In the genomic region with DNA sequence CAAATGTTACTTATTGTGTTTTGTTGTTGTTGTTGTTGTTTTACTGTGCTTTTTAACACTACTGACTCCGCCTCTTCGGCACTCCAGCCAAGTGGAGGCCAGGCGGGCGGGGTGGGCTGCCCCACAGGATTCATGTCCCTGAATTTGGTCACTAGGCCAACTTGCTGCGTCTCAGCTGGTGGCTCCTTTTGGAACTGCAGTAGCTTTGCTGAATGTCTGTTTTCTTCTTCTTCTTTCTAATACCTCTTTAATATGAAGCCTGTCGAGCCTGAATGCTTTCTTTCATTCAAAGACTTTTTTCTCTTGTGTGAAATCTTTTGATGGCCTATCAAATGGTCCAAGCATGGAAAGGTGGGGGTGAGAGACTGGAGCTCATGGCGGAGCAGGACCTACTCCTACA, we compare ENCODE assay signal across 20 mouse cellular contexts.
A peak's percentile ranks its signal among the peaks of the same experiment; 100 is the strongest.
DNase-seq lines count a peak whose midpoint lies in the region; ATAC-seq and TF ChIP-seq lines count a peak whose summit lies in the region.
"Had no signal": no experiment of that assay in that cellular context is flagged by ENCODE, and none has a peak within 500 bp of the region (broad histone marks: within the 10 kb centered on the region; RNA-seq: fewer than 3 reads in every experiment).

No protein-coding gene starts in this region.

- WGBS in midbrain, embryonic 11.5 days, result 78% methylated on average over 7 of the region's 7 CpGs
- 84% methylated on average over 7 of the region's 7 CpGs for WGBS in midbrain, embryonic 10.5 days

- H3K9me3 ChIP-seq in midbrain, embryonic 11.5 days (ENCODE audit: control insufficient read depth, low read length), result no peaks in the 10 kb centered on the region; the same call in 1 of the 2 replicates
- no peaks in the 10 kb centered on the region; the same call in 1 of the 2 replicates for H3K9me3 ChIP-seq in midbrain, embryonic 10.5 days (replicated peaks)
- H3K9me3 ChIP-seq: forebrain, embryonic 13.5 days; hindbrain, embryonic 12.5 days had no signal

- H3K4me1 ChIP-seq in midbrain, embryonic 11.5 days (ENCODE audit: control insufficient read depth, insufficient read depth, low read length), result no peaks in the 10 kb centered on the region
- no peaks in the 10 kb centered on the region for H3K4me1 ChIP-seq in midbrain, embryonic 10.5 days
- H3K4me1 ChIP-seq: forebrain, embryonic 10.5 days; hindbrain, embryonic 12.5 days had no signal

- intact Hi-C loops in gastrocnemius, adult 2 months (cut with DNase I), result no loop called here

- H3K27ac ChIP-seq in gastrocnemius, adult 2 months, result no peak overlapping the region
- H3K27ac ChIP-seq in layer of hippocampus, adult 2 months, result no peak overlapping the region
- H3K27ac ChIP-seq in midbrain, embryonic 11.5 days (ENCODE audit: low read depth, low read length), result no peak overlapping the region
- H3K27ac ChIP-seq in midbrain, embryonic 10.5 days (replicated peaks), result no peak overlapping the region
- H3K27ac ChIP-seq: forebrain, embryonic 10.5 days; forebrain, embryonic 13.5 days; hindbrain, embryonic 12.5 days had no signal

- 0 out of 2 replicates have a peak, but pooled peaks have one; percentile 1 for TF ChIP-seq CTCF in gastrocnemius, adult 2 months (IDR thresholded peaks at IDR 0.05)
- peak; percentile 54 for TF ChIP-seq CTCF in layer of hippocampus, adult 2 months (conservative IDR thresholded peaks at IDR 0.05)

- no peaks in the 10 kb centered on the region for H3K36me3 ChIP-seq in midbrain, embryonic 11.5 days (ENCODE audit: control insufficient read depth, insufficient read depth, low read length)
- H3K36me3 ChIP-seq in midbrain, embryonic 10.5 days, result peaks cover 24% of the 10 kb centered on the region

- no peak for DNase-seq in gastrocnemius, adult 2 months
- no peak for DNase-seq in gastrocnemius, adult 8-10 months (ENCODE audit: low spot score in 2 of 2)
- DNase-seq in layer of hippocampus, adult 2 months (ENCODE audit: low spot score in 2 of 2), result no peak
- DNase-seq in layer of hippocampus, adult 8-10 months (ENCODE audit: low spot score in 2 of 2), result no peak
- DNase-seq in midbrain, embryonic 11.5 days (ENCODE audit: low spot score, missing footprints), result peak; percentile 81
- no peak for DNase-seq in midbrain, embryonic 10.5 days (ENCODE audit: low spot score)
- DNase-seq: adrenal gland, postnatal 10 days; adrenal gland, postnatal 36 days; cerebellum, adult 18-20 months; cerebellum, adult 9-10 months; cerebellum, postnatal 14 days; gastrocnemius, postnatal 25 days; heart, adult 18-20 months had no signal

- no peak for ATAC-seq in midbrain, embryonic 11.5 days (ENCODE audit: low FRiP score)
- ATAC-seq: forebrain, embryonic 13.5 days; forebrain, embryonic 16.5 days; hindbrain, embryonic 16.5 days; inflammation-experienced regulatory T-cells, adult 6 months had no signal

- no peak overlapping the region for H3K4me2 ChIP-seq in midbrain, embryonic 11.5 days
- H3K4me2 ChIP-seq: forebrain, embryonic 13.5 days; heart, embryonic 11.5 days; hindbrain, embryonic 12.5 days had no signal

- no peak overlapping the region for H3K4me3 ChIP-seq in gastrocnemius, adult 2 months
- no peak overlapping the region for H3K4me3 ChIP-seq in layer of hippocampus, adult 2 months
- H3K4me3 ChIP-seq in midbrain, embryonic 11.5 days (ENCODE audit: low read depth, low read length), result no peak overlapping the region
- no peak overlapping the region for H3K4me3 ChIP-seq in midbrain, embryonic 10.5 days
- H3K4me3 ChIP-seq: forebrain, embryonic 10.5 days; forebrain, embryonic 13.5 days; hindbrain, embryonic 12.5 days had no signal

- no peak overlapping the region for H3K9ac ChIP-seq in midbrain, embryonic 11.5 days (ENCODE audit: low read length)
- H3K9ac ChIP-seq: forebrain, embryonic 13.5 days; hindbrain, embryonic 12.5 days had no signal

- H3K27me3 ChIP-seq in midbrain, embryonic 11.5 days (ENCODE audit: control insufficient read depth, insufficient read depth, low read length), result no peaks in the 10 kb centered on the region
- no peaks in the 10 kb centered on the region for H3K27me3 ChIP-seq in midbrain, embryonic 10.5 days (ENCODE audit: low read depth, poor library complexity, severe bottlenecking)
- H3K27me3 ChIP-seq: forebrain, embryonic 13.5 days; hindbrain, embryonic 12.5 days had no signal
